Mouse (Mus musculus) 3T3-L1 (cell line): ENCODE data around the gene Olfr905.

Experiments used
- DNase-seq: peaks from one replicate; pipeline ENCODE4 v3.0.0-alpha.2; 2015; ENCODE audit warnings: low read depth, low spot score

Gene Olfr905

DNA sequence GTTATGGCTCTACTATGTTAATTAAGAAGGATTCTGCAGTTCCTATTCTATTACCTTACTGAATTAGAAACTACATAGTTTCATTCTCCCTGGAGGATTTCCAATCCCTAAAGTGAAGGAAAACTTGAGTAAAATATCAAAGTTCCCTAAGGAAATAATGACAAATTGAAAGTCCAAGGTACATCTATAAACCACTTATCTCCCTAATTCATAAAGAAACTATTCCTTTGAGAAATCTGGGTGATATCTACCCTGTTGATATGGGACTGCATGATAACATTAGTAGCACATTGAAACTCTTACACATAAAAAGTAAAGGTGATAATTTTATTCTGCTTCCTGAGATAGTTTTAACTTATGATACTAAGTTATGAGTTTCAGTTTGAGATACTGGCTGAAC lies at the start of gene Olfr905:
Gene Olfr905, plus strand, starts transcription at position 301 of the 400 bp plus-strand sequence.
- no peak for DNase-seq

DNA sequence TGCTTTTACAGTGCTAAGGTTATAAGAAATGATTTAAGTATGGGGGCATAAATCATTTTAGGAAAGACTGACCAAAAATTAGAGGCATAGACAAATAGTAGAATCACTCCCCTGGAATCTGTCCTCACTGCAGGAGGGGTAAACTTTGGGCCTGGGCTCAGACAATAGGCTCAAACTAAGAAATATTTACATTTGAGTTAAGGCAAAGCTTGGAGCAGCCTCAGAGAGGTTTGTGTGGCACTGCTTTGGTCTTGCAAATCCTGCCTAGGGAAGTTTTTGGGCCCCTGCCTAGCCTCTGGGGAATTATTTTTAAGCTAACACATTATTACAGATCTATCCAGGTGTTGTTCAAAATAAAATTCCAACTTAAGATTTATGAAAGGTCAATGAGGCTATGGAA lies 47.1 kb upstream of the Olfr905 start:
- no peak for DNase-seq

DNA sequence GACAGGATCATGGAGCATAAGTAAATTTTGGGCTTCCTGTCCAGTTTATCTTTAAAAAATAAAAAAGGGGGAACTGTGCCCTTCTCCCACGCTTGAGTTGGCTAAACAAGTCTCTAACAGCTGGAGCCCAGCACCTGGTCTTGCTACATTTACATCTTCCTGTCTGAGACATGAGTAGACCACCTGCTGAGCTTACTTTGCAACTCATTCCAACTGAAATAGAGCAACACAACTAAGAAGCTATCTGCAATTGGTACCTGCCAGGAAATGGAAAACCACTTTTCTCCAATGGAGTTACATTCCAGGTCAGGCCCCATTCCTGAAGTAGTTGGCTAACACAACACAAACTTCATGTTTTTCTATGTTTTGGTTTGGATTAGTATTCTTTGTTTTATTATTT lies 43.9 kb upstream of the Olfr905 start:
- DNase-seq = no peak

DNA sequence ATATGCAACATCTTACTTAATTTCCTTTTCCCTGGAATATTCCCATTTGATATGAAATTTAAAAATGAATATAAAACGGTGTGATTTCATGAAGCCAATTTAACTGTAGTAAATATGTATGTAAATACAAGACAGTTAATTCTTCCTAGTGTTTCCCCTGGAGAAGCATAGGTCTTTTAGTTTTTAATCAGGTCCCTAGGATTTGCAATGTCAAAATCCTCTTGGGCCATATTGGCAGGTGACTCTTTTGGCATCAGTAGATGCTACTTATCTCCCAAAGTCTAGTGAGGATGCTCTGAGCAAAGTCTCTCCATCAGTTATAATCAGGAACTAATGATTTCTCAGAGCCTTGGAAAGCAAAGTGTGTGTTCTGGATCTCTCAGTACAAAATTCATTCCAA lies 41.8 kb upstream of the Olfr905 start, which contains the start of gene Olfr901:
Gene Olfr901, plus strand, starts transcription at position 301 of the 400 bp plus-strand sequence.
- DNase-seq = no peak

DNA sequence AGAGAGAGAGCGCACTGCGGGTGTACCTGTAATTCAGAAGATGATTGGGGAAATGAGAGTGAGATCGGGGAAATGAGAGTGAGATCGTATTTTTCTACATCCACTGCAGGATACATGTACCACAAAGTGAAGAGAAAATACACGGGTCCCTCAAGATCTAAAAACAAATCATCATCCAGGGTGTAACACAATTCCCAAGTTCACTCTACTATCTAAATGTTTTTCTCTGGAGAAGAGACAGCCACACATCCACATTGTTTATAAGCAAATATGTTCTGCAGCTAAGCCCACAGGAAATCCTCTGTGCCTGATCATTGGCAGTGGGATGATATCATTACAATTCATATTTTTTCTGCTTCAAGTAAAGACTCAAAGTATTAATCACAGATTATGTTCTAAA lies 23.6 kb upstream of the Olfr905 start, which contains the start of gene Olfr902:
Gene Olfr902, plus strand, starts transcription at position 301 of the 400 bp plus-strand sequence.
- no peak for DNase-seq

DNA sequence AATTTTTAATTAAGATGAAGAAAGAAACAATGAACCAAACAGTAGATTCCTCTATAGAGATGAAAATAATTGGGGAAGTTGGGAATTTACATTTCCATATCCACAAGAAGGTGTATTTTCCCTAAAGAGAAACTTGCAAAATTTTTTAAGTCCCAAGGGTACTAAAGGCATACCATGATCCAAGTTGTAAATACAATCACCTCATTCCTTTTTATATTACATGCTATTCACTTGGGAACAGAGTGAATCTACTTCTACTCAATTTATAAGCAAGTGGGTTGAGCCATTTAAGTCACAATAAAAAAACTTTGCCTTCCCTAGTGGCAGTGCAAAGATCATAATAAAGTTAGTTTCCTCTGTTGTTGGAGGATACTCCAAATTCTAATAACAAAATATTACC lies 8.1 kb upstream of the Olfr905 start, which contains the start of gene Olfr904:
Gene Olfr904, plus strand, starts transcription at position 301 of the 400 bp plus-strand sequence.
- no peak for DNase-seq

DNA sequence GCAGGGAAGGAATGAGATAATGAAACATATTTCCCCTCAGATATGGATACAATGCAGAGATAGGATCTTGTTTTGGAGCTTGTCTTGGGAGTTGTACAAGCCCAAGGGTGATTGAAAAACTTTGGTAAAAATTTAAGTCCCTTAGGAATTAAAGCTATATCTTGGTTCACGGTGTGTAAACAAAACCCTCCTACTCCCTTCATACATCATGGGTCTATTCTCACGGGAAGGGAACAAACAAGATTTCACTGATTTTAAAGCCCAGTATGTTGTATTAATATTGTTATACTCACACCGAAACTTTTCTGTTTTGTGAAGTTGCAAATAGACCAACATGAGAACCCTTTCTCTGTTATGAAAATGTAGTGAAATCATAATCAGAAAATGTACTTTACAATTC lies 15.9 kb downstream of the Olfr905 start, which contains the start of gene Olfr906:
Gene Olfr906, plus strand, starts transcription at position 301 of the 400 bp plus-strand sequence.
- DNase-seq = no peak

DNA sequence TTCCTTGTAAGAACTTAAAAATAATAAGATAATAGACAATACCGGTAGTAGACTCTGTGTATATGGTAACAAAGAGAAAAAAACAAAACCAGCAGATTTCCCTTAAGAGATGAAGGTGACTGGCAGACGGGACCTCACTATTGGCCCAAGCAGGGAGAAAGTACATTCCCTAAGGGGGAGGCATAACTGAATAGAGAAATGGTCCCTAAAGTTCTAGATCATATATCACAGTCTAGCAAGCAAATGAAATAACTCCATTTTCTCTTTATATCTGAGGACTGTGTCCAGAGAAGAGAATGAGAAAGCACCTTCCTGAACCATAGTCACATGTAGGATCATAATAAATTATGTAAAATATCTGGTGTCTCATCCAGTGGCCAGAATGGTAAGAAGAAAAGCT lies 24.6 kb downstream of the Olfr905 start, which contains the start of gene Olfr907:
Gene Olfr907, plus strand, starts transcription at position 301 of the 400 bp plus-strand sequence.
- no peak for DNase-seq

DNA sequence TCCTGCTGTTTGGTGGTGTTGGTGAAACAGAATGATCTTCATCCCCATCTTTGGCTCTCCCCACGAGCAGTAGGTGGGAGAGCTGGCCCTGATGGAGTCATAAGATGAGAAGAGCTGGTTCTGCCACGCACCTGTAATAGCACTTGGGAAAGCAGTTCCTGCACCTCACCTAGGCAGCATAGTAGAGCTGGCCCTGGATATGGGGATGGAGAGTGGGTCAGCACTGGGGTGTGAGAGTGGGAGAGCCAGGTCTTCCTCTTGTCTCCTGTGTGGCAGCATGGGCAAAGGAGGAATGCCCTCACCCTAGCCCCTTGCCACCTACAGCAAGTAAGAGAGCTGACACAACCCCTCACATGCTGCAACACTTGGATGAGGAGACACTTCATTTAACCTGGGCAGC lies 41.4 kb downstream of the Olfr905 start:
- no peak for DNase-seq

DNA sequence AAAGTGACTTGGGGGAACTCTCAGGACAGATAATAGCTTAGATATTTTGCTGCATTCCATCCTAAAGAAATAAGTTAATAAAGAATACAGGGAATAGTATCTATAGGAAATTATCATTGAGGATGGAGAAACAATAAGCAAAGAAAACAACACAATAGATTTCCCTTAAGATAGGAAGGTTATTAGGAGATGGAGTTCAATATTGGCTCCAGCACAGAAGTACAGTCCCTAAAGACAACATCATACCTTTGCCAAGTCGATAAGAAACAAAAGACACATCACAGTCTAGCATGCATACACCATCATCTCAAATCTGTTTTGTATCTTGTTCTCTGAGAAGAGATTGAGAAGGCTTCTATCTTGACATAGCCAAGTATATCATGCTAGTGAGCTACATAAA lies 50.4 kb downstream of the Olfr905 start, which contains the start of gene Olfr911-ps1:
Gene Olfr911-ps1, plus strand, starts transcription at position 301 of the 400 bp plus-strand sequence.
- DNase-seq = no peak
